Mouse (Mus musculus) erythroblast, embryonic 14.5 days (primary cell): ENCODE data around the gene Grtp1.

Source experiments
- GATA1 ChIP-seq: IDR thresholded peaks from 2 replicates; pipeline ENCODE4 v1.6.1; 2012; ENCODE audit warnings: low read length, inconsistent platforms, mixed read lengths
- TAL1 ChIP-seq: IDR thresholded peaks from 3 replicates; pipeline ENCODE4 v1.6.1; 2012; ENCODE audit warnings: low read length, inconsistent platforms, mixed read lengths

- no peak for TF ChIP-seq GATA1
- no peak for TF ChIP-seq TAL1
These were observed 22.3 kb downstream of the Grtp1 start for GRCm38 (mm10) chr8:13178137-13178536.
